Mouse (Mus musculus) lung, postnatal 0 days (tissue): ENCODE measurements around the gene B4galt2. TPM values are rescaled to one million over a fixed set of nuclear protein-coding genes. Genes with fewer than 3 reads are reported as not detected.

Experiments
- ATAC-seq: fragments of 200-750 bp; cut with Nextera tagmentation; 2 replicates; pipeline ENCODE4 v1.8.0; 2017; ENCODE audit warnings: moderate library complexity
- DNase-seq: peaks from one replicate; pipeline ENCODE4 v3.0.0-alpha.2; 2016; ENCODE audit warnings: low spot score
- H3K27ac ChIP-seq: fragments of 300-500 bp; sonication (generic); 2 replicates; pipeline ENCODE4 v1.5.1; 2014; ENCODE audit warnings: antibody characterized with exemption, mild to moderate bottlenecking, low read length, mixed read lengths
- H3K27me3 ChIP-seq: fragments of 300-500 bp; sonication (generic); replicated peaks from 2 replicates; pipeline ENCODE4 v1.6.1; 2014; ENCODE audit warnings: low read length, mixed read lengths; ENCODE audit not compliant: insufficient read depth
- H3K36me3 ChIP-seq: fragments of 300-500 bp; sonication (generic); 2 replicates; pipeline ENCODE4 v1.6.1; 2014; ENCODE audit warnings: low read length, mixed read lengths; ENCODE audit not compliant: insufficient read depth
- H3K4me1 ChIP-seq: fragments of 300-500 bp; sonication (generic); 2 replicates; pipeline ENCODE4 v1.6.1; 2014; ENCODE audit warnings: antibody characterized with exemption, low read depth, low read length, mixed read lengths; ENCODE audit not compliant: insufficient read depth
- H3K4me2 ChIP-seq: fragments of 300-500 bp; sonication (generic); replicated peaks from 2 replicates; pipeline ENCODE4 v1.6.1; 2014; ENCODE audit warnings: low read depth, mild to moderate bottlenecking, low read length, moderate library complexity, mixed read lengths
- H3K4me3 ChIP-seq: fragments of 300-500 bp; sonication (generic); 2 replicates; pipeline ENCODE4 v1.5.1; 2014; ENCODE audit warnings: low read depth, low read length
- H3K9ac ChIP-seq: fragments of 300-500 bp; sonication (generic); replicated peaks from 2 replicates; pipeline ENCODE4 v1.6.1; 2014; ENCODE audit warnings: low read depth, mild to moderate bottlenecking
- H3K9me3 ChIP-seq: fragments of 300-500 bp; sonication (generic); 2 replicates; pipeline ENCODE4 v1.6.1; 2016; ENCODE audit warnings: low read length, mixed read lengths
- CTCF ChIP-seq: IDR thresholded peaks from 2 replicates; pipeline ENCODE4 v1.5.1; 2016; ENCODE audit warnings: antibody characterized with exemption, mild to moderate bottlenecking
- EP300 ChIP-seq: IDR thresholded peaks from 2 replicates; pipeline ENCODE4 v1.6.1; 2016; ENCODE audit warnings: antibody characterized with exemption, mild to moderate bottlenecking, control low read depth
- WGBS: fragments of 180-500 bp; shearing (Covaris S2); extraction: QIAGEN DNeasy Blood & Tissue Kit; methylation state at CpG from one replicate; pipeline ENCODE4 v1.1.7; 2014; 5-methylcytosine and 5-hydroxymethylcytosine counted together
- polyA plus RNA-seq: library from polyadenylated mRNA; unstranded; fragments of >200 nt; fragmentation: Nextera tagmentation; extraction: Ambion mirVana; gene quantifications from 2 replicates; pipeline ENCODE4 v1.2.1, GENCODE M21; 2015

Gene B4galt2
- polyA plus RNA-seq, 1 experiment from 2014 or later: 7.2 TPM

DNA sequence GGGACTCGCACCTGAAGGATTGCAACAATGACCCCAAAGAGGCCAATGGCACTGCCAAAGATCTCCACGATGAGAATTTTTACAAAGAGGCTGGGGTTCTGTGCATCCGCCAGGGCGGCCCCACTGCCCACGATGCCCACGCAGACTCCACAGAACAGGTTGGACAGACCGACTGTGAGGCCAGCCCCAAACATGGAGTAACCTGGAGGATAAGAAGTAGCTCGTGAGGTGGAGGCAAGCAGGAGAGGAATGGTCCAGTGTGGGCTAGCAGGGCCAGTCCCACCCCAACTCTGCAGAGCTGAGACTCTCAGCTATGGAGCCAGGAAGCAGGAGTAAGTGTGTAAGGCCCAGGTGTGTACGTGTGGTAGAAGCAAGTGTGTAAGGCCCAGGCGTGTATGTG is 1.8 kb upstream of the B4galt2 start:
- no peak overlapping the region for H3K27ac ChIP-seq
- no peaks in the 10 kb centered on the region for H3K9me3 ChIP-seq
- TF ChIP-seq CTCF (no peak), EP300 (no peak)
- peaks cover 11% of the 10 kb centered on the region; the same call in 1 of the 2 replicates for H3K36me3 ChIP-seq
- no peak overlapping the region for H3K4me2 ChIP-seq
- peaks cover 10% of the 10 kb centered on the region; the same call in 1 of the 2 replicates for H3K4me1 ChIP-seq
- no peaks in the 10 kb centered on the region for H3K27me3 ChIP-seq
- H3K4me3 ChIP-seq: no peak overlapping the region
- H3K9ac ChIP-seq: no peak overlapping the region
- 93% methylated on average over 10 of the region's 10 CpGs for WGBS
- DNase-seq (no peak), ATAC-seq (no peak)

DNA sequence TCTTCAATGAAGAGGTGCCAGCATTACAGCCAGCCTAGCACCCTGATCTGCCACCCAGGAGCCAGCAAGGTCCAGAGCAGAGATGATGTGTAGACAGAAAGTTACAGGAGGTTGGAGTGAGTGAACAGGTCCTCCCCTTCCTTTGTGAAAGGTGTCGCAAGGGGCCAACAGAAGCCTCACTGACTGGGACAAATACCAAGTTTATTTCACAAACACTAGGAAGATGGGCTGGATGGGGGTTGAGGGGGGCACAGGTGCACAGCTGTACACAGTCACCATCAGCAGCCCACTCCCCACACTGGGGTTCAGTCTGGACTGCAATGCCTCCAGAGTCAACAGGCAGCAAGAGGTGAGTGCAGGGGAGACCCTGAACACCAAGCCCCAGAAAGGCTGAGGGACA is 859 bp upstream of the B4galt2 start:
- no peak overlapping the region for H3K4me2 ChIP-seq
- no peak for DNase-seq
- WGBS: 100% methylated on average over 1 of the region's 1 CpGs
- H3K9me3 ChIP-seq: no peaks in the 10 kb centered on the region
- TF ChIP-seq EP300: no peak
- no peak for TF ChIP-seq CTCF
- H3K9ac ChIP-seq: no peak overlapping the region
- no peak overlapping the region for H3K4me3 ChIP-seq
- H3K4me1 ChIP-seq: peaks cover 10% of the 10 kb centered on the region; the same call in 1 of the 2 replicates
- no peak for ATAC-seq
- H3K36me3 ChIP-seq: peaks cover 11% of the 10 kb centered on the region; the same call in 1 of the 2 replicates
- no peak overlapping the region for H3K27ac ChIP-seq
- H3K27me3 ChIP-seq: no peaks in the 10 kb centered on the region

DNA sequence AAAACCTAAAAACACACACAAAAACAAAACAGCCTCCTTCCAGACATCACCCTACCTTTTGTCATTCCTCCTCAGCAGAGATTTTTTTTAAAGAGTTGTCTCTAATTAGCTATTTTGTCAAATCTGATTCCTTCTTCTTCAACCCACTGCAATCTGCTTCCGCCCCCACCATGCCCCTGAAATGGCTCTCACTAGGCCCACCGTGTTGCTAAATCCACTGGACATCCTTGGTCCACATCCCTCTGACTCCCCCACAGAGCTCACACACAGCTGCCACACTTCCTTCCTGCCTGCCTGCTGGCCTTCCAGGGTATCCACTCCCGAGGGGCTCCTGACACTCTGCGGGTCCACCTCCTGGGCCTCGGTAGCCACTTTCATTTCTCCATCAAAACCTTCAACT is 4.6 kb downstream of the B4galt2 start:
- H3K9me3 ChIP-seq: no peaks in the 10 kb centered on the region
- 66% methylated on average over 5 of the region's 5 CpGs for WGBS
- no peak overlapping the region for H3K27ac ChIP-seq
- TF ChIP-seq CTCF: no peak
- TF ChIP-seq EP300: no peak
- H3K27me3 ChIP-seq: no peaks in the 10 kb centered on the region
- H3K4me1 ChIP-seq: 0 out of 2 replicates have a peak, but pooled peaks cover 3% of the 10 kb centered on the region
- H3K4me3 ChIP-seq: no peak overlapping the region
- H3K36me3 ChIP-seq: no peaks in the 10 kb centered on the region
- ATAC-seq (no peak), DNase-seq (no peak)
- no peak overlapping the region for H3K9ac ChIP-seq
- H3K4me2 ChIP-seq: no peak overlapping the region

DNA sequence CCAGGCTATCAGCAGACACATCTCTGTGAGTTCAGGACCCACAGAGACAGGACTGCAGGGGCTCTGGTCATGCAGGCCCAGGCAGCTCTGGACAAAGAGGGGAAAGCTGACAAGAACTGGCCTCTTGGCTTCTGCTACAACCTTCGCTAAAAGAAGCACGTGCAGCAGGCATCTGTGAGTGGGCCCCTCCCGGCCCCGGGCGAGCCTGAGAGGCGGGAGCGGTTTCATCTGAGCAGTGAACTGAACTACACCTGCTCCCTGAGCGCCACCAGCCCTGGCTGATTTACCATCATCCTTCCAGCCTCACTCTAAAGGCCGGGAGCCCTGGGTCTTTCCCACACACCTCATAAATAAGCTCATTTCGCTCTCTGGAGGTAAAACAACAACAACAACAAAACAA is 5.0 kb downstream of the B4galt2 start:
- no peaks in the 10 kb centered on the region for H3K27me3 ChIP-seq
- TF ChIP-seq CTCF: no peak
- H3K4me2 ChIP-seq: no peak overlapping the region
- H3K9me3 ChIP-seq: no peaks in the 10 kb centered on the region
- no peaks in the 10 kb centered on the region for H3K36me3 ChIP-seq
- no peak overlapping the region for H3K9ac ChIP-seq
- no peak overlapping the region for H3K27ac ChIP-seq
- WGBS: 54% methylated on average over 9 of the region's 10 CpGs
- no peak overlapping the region for H3K4me3 ChIP-seq
- ATAC-seq (no peak), DNase-seq (no peak)
- H3K4me1 ChIP-seq: no peaks in the 10 kb centered on the region

DNA sequence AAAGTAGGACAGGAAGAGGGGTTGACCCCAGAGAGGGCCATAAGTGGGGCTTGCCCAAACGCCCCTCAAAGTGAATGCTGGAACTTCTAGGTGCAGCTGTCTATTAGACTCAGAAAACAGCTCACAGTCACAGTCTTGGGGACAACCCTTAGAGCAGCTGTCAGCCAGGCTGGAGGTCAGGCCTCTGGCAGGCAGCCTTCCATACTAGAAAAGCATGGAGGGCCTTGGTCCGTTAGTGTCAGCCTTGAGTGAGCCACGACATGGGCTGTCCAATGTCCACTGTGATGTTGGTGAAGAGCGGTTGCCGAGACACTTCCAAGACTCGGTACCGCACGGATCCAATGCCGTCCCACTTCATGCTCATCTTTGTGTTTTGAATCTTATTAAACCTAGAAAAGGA is 9.7 kb downstream of the B4galt2 start:
- no peak overlapping the region for H3K4me3 ChIP-seq
- no peak for TF ChIP-seq EP300
- no peak for TF ChIP-seq CTCF
- no peaks in the 10 kb centered on the region for H3K27me3 ChIP-seq
- H3K4me2 ChIP-seq: no peak overlapping the region
- 86% methylated on average over 9 of the region's 9 CpGs for WGBS
- DNase-seq (no peak), ATAC-seq (no peak)
- no peak overlapping the region for H3K27ac ChIP-seq
- no peaks in the 10 kb centered on the region for H3K36me3 ChIP-seq
- H3K9ac ChIP-seq: no peak overlapping the region
- H3K4me1 ChIP-seq: no peaks in the 10 kb centered on the region
- H3K9me3 ChIP-seq: no peaks in the 10 kb centered on the region

DNA sequence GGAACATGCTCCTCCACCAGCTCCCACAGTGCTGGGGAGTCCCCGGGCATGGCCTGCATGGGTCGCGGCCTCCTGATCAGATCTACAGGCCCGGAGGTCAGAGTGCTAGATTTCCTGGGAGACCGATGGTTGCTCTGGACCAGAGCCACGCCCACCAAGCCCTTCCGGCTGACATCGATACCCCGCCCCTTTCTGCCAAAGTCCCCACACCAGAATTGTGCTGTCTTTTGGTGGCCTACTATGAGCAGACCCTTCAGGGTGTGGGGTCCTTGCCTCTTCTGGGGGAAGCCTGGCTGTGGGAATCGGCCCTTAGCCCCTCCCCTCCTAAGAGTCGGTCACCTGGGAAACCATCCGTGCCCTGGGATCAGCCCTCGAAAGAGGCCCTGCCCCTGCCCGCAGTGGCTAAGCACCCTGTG is 10.8 kb downstream of the B4galt2 start, which contains the start of gene Ccdc24:
Ccdc24 (minus strand) TSS at position 87 of the 416 bp plus-strand sequence.
- Histone ChIP-seq H3K27ac (no peak within 1 kb of the TSS), H3K9me3 (no peaks in the 10 kb centered on the region), H3K4me2 (peak within 1 kb of the TSS; percentile 30), H3K9ac (no peak within 1 kb of the TSS), H3K27me3 (no peaks in the 10 kb centered on the region), H3K4me1 (no peaks in the 10 kb centered on the region), H3K36me3 (no peaks in the 10 kb centered on the region), H3K4me3 (no peak within 1 kb of the TSS)
- peak; percentile 48 for DNase-seq
- no peak for TF ChIP-seq EP300
- TF ChIP-seq CTCF: no peak
- 10% methylated on average over 14 of the region's 14 CpGs for WGBS
- peak; percentile 40 for ATAC-seq

DNA sequence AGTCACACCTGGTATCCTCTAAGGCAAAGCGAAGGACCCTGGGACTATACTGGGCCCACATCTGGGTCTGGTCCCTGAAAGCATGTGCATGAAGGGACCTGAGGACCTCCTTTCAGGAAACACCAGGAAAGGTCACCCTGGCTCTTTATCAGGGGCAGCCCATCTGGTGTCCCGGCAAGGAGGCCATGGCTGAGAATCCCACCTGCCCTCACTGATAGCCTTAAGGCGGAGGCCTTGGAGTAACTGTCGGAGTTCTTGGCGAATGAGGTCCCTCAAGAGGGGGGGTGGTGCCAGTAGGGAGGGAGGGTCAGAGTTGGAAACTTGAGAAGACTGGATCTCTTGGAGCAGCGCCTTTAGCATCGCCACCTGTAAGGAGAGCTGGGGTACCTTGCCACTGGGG is 11.5 kb downstream of the B4galt2 start:
- Histone ChIP-seq H3K9me3 (no peaks in the 10 kb centered on the region), H3K27ac (no peak overlapping the region), H3K4me1 (no peaks in the 10 kb centered on the region), H3K27me3 (no peaks in the 10 kb centered on the region), H3K4me3 (no peak overlapping the region), H3K36me3 (no peaks in the 10 kb centered on the region), H3K4me2 (no peak overlapping the region), H3K9ac (no peak overlapping the region)
- TF ChIP-seq CTCF: no peak
- DNase-seq (no peak), ATAC-seq (0 out of 2 replicates have a peak, but pooled peaks have one; percentile 11)
- WGBS: 48% methylated on average over 7 of the region's 7 CpGs
